Mouse (Mus musculus): Measurements from ENCODE around the gene Sox6.
A peak's percentile ranks its signal among the peaks of the same experiment; 100 is the strongest.

The Sox6 gene

DNA sequence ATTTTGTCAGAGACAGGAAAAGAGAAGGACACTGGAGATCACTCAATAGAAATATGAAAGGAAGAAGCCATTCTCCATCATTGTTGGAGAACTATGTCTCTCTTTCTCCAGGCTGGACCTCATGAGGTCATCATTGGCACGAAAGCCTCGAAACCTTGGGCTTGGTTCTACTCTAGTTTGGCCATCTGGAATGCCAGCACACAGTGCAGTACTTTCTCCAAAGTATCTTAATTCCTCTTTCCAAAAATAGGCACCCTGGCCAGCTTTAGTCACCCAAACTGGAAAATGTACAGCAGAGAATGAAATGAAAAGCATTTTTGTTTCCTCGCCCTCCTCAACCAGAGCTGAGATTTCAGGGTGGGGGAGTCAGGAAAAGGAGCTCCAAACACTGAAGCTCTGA, 213.3 kb downstream of the Sox6 start:
- no peak for DNase-seq

- DNase-seq, result no peak
Measured at GRCm38 (mm10) chr7:115824621-115825256, 213.9 kb downstream of the Sox6 start.

GRCm38 (mm10) chr7:115819136-115819535, 219.5 kb downstream of the Sox6 start:
- DNase-seq, result no peak

DNA sequence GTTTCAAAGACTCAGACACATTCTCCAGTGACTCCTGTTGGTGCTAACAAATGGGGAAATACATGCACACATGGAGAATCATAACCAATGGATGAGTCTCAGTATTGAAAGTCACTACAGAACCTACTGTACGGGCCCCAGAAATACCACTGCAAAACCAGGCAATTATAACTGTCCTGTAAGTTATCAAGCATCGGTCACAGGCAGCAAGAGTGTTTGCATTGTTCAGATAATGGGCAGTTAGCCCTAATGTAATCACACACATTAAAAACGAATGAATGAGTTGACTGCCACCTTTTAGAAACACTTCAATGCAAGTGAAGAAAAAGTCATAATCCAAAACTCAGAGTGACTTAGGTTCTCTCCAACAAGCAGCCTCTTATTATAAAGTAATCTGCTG, 235.3 kb downstream of the Sox6 start:
- no peak for DNase-seq

- no peak for DNase-seq
Measured at GRCm38 (mm10) chr7:115794139-115794858, 244.3 kb downstream of the Sox6 start.

GRCm38 (mm10) chr7:115792841-115793240, 245.8 kb downstream of the Sox6 start:
- DNase-seq, result no peak

GRCm38 (mm10) chr7:115789116-115789823, 249.3 kb downstream of the Sox6 start:
- no peak for DNase-seq

GRCm38 (mm10) chr7:115783982-115784917, 254.3 kb downstream of the Sox6 start:
- DNase-seq, result peak; percentile 25

DNA sequence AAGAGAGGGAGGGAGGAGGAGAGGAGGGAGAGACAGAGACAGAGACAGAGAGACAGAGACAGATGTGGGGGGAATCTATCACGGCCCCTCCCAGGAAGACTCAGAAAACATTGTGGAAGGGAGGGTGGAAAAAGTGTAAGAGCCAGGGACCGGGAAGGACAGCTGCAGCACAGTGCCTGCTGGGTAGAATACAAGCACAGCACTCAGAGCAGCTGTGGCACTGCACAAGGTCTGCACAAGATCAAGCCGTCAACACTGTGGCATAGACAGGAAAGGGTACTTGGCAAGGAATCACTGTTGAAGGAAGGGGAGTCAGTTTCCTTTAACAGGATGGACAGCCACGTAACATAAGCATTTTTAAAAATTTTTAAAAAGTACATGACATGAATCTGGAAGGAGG, 258.4 kb downstream of the Sox6 start:
- DNase-seq, result no peak

DNA sequence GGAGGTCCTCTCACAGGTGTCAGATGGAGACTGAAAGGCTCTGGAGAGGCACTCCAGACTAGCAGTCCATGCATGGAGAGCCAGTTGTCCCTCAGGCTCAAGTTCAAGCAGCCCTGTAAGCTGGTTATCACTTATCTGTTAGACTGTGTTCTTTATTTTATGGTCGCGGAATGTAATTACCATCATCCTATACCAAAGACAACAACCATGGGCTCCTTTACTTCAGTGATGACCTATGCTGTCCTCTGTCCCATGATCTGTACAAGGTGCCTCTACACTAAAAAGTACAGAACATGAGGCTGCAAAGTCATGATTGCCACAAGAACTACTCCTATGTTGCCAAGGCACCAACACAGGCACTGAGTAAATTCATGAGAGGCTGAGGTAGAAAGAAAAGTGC, 259.1 kb downstream of the Sox6 start:
- DNase-seq, result no peak

GRCm38 (mm10) chr7:115776736-115777135, 261.9 kb downstream of the Sox6 start:
- no peak for DNase-seq

DNA sequence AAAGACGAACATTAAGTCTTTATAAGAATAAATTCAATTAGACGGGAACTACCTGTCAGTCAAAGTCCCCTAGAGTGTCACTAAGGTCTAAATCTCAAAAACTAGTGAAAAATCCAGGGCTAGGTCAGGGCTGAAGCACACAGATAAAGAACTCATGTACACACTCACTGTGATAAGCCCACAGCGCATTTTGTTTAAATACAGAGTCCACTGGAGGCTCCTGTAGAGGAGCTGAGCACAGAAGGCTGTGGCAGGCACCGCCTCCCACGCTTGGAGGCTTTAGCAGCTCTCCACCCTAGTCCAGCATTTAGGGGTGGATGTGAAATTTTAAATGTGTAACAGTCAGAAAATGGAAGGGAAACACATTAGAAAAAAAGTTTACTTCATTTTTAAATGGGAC, 262.3 kb downstream of the Sox6 start:
- DNase-seq, result peak; percentile 23

GRCm38 (mm10) chr7:115766316-115766715, 272.3 kb downstream of the Sox6 start:
- DNase-seq, result no peak

DNA sequence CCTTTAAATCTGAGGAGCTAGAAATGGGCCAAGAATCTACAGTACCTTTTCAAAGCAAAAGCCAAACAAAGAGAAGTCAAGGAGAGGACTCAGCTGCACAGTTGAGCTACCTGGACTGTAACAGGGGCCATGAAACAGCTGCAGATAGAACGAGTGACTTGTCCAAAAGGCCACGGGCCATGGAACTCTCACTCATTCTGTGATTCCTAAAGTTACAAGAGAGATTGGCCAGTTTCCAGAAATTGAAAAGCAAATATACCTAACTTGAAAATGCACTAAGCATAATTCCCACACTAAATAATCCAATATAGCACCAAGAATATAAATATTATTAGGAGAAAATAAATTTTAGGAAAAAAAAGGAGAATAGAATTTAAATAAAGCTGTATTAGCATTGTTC, 274.7 kb downstream of the Sox6 start:
- no peak for DNase-seq

GRCm38 (mm10) chr7:115758172-115758571, 280.4 kb downstream of the Sox6 start:
- no peak for DNase-seq

- DNase-seq, result no peak
Measured at GRCm38 (mm10) chr7:115755272-115755671, 283.3 kb downstream of the Sox6 start.

GRCm38 (mm10) chr7:115754216-115754615, 284.4 kb downstream of the Sox6 start:
- no peak for DNase-seq

GRCm38 (mm10) chr7:115752121-115752634, 286.4 kb downstream of the Sox6 start:
- no peak for DNase-seq

DNA sequence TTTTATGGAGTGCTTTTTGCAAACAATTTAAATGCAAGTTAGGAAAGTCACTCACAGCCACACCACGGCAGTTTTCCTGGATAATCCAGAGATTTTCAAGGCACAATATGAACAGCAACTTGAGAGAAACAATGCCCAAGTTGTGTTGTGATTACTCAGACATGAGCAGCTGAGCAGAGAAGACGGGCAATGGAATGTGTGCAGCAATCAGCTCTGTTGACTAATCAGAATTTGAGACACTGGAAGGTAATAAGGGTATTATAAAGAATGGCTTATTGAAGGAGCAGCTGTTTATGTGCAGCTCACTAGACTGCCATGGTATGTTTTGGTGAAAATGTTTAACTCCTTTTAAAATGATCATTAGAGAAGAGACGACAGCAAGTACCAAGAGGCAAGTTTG, 287.5 kb downstream of the Sox6 start:
- DNase-seq, result no peak

DNA sequence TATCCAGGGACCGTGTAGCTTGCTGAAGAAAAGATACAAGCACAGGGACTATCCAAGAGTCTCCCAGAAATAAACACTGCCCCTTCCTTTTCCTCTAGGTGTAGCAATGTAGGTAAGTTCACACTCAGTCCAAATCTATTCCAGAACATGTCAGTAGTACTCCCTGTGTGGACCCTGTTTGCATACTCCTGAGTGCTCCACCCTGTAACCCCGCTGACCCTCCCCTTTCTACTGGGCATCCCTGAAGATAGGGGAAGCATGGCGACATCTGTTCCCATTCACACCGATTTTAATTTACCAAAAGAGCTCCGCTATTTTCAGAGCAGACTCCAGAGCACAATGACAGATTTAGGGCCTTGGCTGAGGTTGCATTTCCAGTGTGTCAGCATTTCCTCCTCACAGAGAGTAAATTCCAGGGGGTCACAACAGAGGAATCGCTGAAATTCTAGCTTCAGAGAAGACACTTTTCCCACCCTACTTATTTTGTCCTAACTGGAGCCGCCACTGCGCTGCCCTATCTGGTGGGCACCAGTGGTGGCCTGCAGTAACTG, 288.2 kb downstream of the Sox6 start:
- DNase-seq, result no peak

DNA sequence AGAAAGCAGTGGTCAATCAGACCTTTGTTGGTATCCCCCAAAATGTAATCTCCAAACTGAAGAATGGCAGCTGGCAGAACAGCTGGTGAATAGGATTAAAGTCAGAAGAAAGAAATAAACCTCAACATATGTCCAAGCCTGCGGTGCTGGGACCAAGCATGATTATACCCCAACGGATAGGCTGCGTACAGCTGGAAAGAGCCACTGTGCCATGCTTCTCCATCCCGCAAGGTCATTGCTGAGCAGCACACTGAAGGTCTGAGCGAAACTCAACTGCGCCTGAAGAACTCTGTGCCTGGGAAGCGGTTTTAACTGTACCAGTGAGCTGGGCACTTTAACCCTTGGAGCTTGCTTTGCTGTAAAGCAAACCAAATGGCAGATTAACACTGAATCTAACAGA, 291.1 kb downstream of the Sox6 start:
- no peak for DNase-seq

DNA sequence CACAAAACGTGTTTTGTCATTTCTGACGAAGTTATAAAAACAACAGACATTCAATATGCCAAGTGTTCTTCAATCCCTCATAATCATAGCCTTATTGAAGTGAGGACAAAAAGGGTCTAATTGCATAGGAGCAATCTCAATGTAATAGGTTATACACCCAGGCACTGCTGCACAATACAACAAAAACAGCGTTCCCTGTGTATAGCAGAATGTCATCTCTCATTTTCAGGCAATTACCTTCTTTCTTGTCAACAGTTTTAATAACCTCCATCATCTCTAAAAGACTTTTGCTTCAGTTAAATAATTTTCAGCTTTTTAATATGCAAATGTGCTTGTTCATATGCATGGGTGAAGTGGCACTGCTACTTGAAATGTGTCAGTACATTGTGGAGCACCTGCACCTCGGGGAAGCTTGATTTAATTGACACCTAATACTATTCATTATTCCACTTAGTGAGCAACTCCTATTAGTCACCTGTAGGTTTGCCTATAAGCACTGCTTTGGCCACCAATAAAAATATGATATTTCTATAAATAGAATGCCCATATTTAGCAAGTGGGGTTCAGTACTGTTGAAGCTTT, 292.8 kb downstream of the Sox6 start:
- DNase-seq, result no peak
